Mouse (Mus musculus) left cerebral cortex, postnatal 10 days (tissue): ENCODE measurements around the gene Chrna4. TPM values are rescaled to one million over a fixed set of nuclear protein-coding genes. Genes with fewer than 3 reads are reported as not detected.

Source experiments
- DNase-seq, 2 experiments: peaks; one replicate each; pipeline ENCODE4 v3.0.0; 2021 to 2022; ENCODE audit warnings: low spot score in 2 of 2, mixed read lengths in 1 of 2; ENCODE audit errors: extremely low spot score in 1 of 2
- intact Hi-C: fragments of 180-260 bp; cut with DNase I; formaldehyde crosslinking; loops from one replicate; pipeline ENCODE4 v1.15.1; 2025
- total RNA-seq, 2 experiments: library from RNA; stranded (reverse); gene quantifications; 2 replicates each; pipeline ENCODE4 v1.2.3; 2021

Chrna4 gene
- total RNA-seq, 2 experiments from 2014 or later, result 40.5 to 44.1 TPM

GRCm38 (mm10) chr2:181042376-181042775, 970 bp downstream of the Chrna4 start:
- no peak for DNase-seq
- intact Hi-C loops, result no loop called here

- intact Hi-C loops, result no loop called here
- DNase-seq, result no peak
Observed at GRCm38 (mm10) chr2:181041941-181042340, 1.4 kb downstream of the Chrna4 start.

GRCm38 (mm10) chr2:181039356-181039680, 4.0 kb downstream of the Chrna4 start:
- intact Hi-C loops, result no loop called here
- DNase-seq, result no peak

- peak in 1 of 2 experiments; percentile 60 for DNase-seq
- intact Hi-C loops, result no loop called here
Observed at GRCm38 (mm10) chr2:181038644-181039355, 4.5 kb downstream of the Chrna4 start.

- intact Hi-C loops, result no loop called here
- DNase-seq, result no peak
Observed at GRCm38 (mm10) chr2:181036561-181036960, 6.8 kb downstream of the Chrna4 start.

- intact Hi-C loops, result no loop called here
- DNase-seq, result no peak
Observed at GRCm38 (mm10) chr2:181035186-181035585, 8.2 kb downstream of the Chrna4 start.

GRCm38 (mm10) chr2:181033310-181033709, 10.0 kb downstream of the Chrna4 start:
- intact Hi-C loops, result no loop called here
- DNase-seq, result no peak

- intact Hi-C loops, result no loop called here
Observed at GRCm38 (mm10) chr2:181032407-181032806, 10.9 kb downstream of the Chrna4 start.

GRCm38 (mm10) chr2:181031406-181031934, 11.9 kb downstream of the Chrna4 start:
- intact Hi-C loops, result no loop called here

More at GRCm38 (mm10) chr2:181032407-181032806, 10.9 kb downstream of the Chrna4 start:
- DNase-seq, result peak in 1 of 2 experiments; percentile 58

GRCm38 (mm10) chr2:181008339-181008738, 35.0 kb downstream of the Chrna4 start:
- intact Hi-C loops, result no loop called here
- no peak for DNase-seq

More at GRCm38 (mm10) chr2:181031406-181031934, 11.9 kb downstream of the Chrna4 start:
- no peak for DNase-seq

GRCm38 (mm10) chr2:181007054-181007453, 36.3 kb downstream of the Chrna4 start:
- intact Hi-C loops, result no loop called here
- no peak for DNase-seq

- DNase-seq, result no peak
- intact Hi-C loops, result loop anchor here (5.0 kb wide), 1 partner anchor 60 kb away; no protein-coding TSS in a partner anchor
Observed at GRCm38 (mm10) chr2:180996905-180997304, 46.4 kb downstream of the Chrna4 start.

GRCm38 (mm10) chr2:180996436-180996835, 46.9 kb downstream of the Chrna4 start:
- intact Hi-C loops, result loop anchor here (5.0 kb wide), 1 partner anchor 61 kb away; no protein-coding TSS in a partner anchor
- peak in 1 of 2 experiments; percentile 53 for DNase-seq

- intact Hi-C loops, result loop anchor here (5.0 kb wide), 1 partner anchor 62 kb away; no protein-coding TSS in a partner anchor
- no peak for DNase-seq
Observed at GRCm38 (mm10) chr2:180995457-180995856, 47.9 kb downstream of the Chrna4 start.

GRCm38 (mm10) chr2:180994360-180994759, 49.0 kb downstream of the Chrna4 start:
- intact Hi-C loops, result no loop called here
- no peak for DNase-seq

- intact Hi-C loops, result no loop called here
- no peak for DNase-seq
Observed at GRCm38 (mm10) chr2:180990347-180990746, 53.0 kb downstream of the Chrna4 start.

GRCm38 (mm10) chr2:180988948-180989347, 54.4 kb downstream of the Chrna4 start:
- intact Hi-C loops, result no loop called here

GRCm38 (mm10) chr2:180988347-180988913, 54.9 kb downstream of the Chrna4 start:
- DNase-seq, result peak in 1 of 2 experiments; percentile 18
- intact Hi-C loops, result no loop called here

More at GRCm38 (mm10) chr2:180988948-180989347, 54.4 kb downstream of the Chrna4 start:
- no peak for DNase-seq

- no peak for DNase-seq
- intact Hi-C loops, result no loop called here
Observed at GRCm38 (mm10) chr2:180987432-180988030, 55.8 kb downstream of the Chrna4 start.

GRCm38 (mm10) chr2:180987001-180987400, 56.3 kb downstream of the Chrna4 start:
- intact Hi-C loops, result no loop called here
- no peak for DNase-seq
